Mouse (Mus musculus) C3H10T1/2 (cell line): ENCODE data around the gene Plch1. TPM values are rescaled to one million over a fixed set of nuclear protein-coding genes. Genes with fewer than 3 reads are reported as not detected.

Source experiments
- polyA plus RNA-seq, 2 experiments: library from polyadenylated mRNA; unstranded; fragments of >200 nt; fragmentation: generic; extraction: Trizol; gene quantifications; one replicate each; pipeline ENCODE4 v1.2.1; 2012; ENCODE audit warnings: missing spikeins in 2 of 2

The Plch1 gene
- polyA plus RNA-seq = under 1 TPM; 0.02 to 0.27 TPM

GRCm38 (mm10) chr3:63899309-63899695 lies at the start of gene Plch1:
Gene Plch1, minus strand, starts transcription at chr3:63899472.

GRCm38 (mm10) chr3:63928878-63929859 lies 29.9 kb upstream of the Plch1 start, which contains the start of gene E130311K13Rik:
Gene E130311K13Rik, minus strand, starts transcription at chr3:63929472.

Other genes starting within 250 kb of the Plch1 start
- 1 to 10 TPM in 1 of 2 experiments, under 1 TPM in 1; 0.32 to 8.0 TPM for gene E130311K13Rik, start 30.0 kb upstream of the Plch1 start, polyA plus RNA-seq
- 1 to 10 TPM in 1 of 2 experiments, under 1 TPM in 1; 0.61 to 7.3 TPM for gene Slc33a1, start 65.3 kb upstream of the Plch1 start, polyA plus RNA-seq
- 1 to 10 TPM; 1.6 to 5.1 TPM for gene Gmps, start 76.6 kb upstream of the Plch1 start, polyA plus RNA-seq
- under 1 TPM in 1 of 2 experiments, not detected in 1; 0.06 TPM for gene Vmn2r1, start 182.1 kb upstream of the Plch1 start, polyA plus RNA-seq
- gene Vmn2r2, start 242.5 kb upstream of the Plch1 start, polyA plus RNA-seq = not detected